Mouse (Mus musculus) hindbrain, embryonic 14.5 days (tissue): Measurements from ENCODE around the gene Gm10999. TPM values are rescaled to one million over a fixed set of nuclear protein-coding genes. Genes with fewer than 3 reads are reported as not detected.
"Not testable (repeated sequence)": the region's sequence is repeated elsewhere in the genome, so short reads cannot be mapped to it uniquely, and the experiment has no call there.

ENCODE experiments used
- ATAC-seq: fragments of 200-750 bp; cut with Nextera tagmentation; 2 replicates; pipeline ENCODE4 v1.8.0; 2017; ENCODE audit warnings: moderate number of reproducible peaks, mild to moderate bottlenecking, moderate TSS enrichment, moderate library complexity; ENCODE audit not compliant: low FRiP score
- DNase-seq: peaks from one replicate; pipeline ENCODE4 v3.0.0-alpha.2; 2015; ENCODE audit warnings: low spot score
- H3K27ac ChIP-seq: fragments of 300-500 bp; sonication (generic); 2 replicates; pipeline ENCODE4 v1.5.1; 2014; ENCODE audit warnings: mild to moderate bottlenecking, moderate library complexity
- H3K27me3 ChIP-seq: fragments of 300-500 bp; sonication (generic); 2 replicates; pipeline ENCODE4 v1.6.1; 2014; ENCODE audit warnings: mild to moderate bottlenecking, low read length, mixed read lengths; ENCODE audit not compliant: control insufficient read depth, insufficient read depth
- H3K36me3 ChIP-seq: fragments of 300-500 bp; sonication (generic); replicated peaks from 2 replicates; pipeline ENCODE4 v1.6.1; 2014; ENCODE audit not compliant: control insufficient read depth, insufficient read depth
- H3K4me1 ChIP-seq: fragments of 300-500 bp; sonication (generic); replicated peaks from 2 replicates; pipeline ENCODE4 v1.6.1; 2014; ENCODE audit warnings: antibody characterized with exemption, low read length, mixed read lengths; ENCODE audit not compliant: control insufficient read depth, insufficient read depth
- H3K4me2 ChIP-seq: fragments of 300-500 bp; sonication (generic); replicated peaks from 2 replicates; pipeline ENCODE4 v1.6.1; 2014; ENCODE audit warnings: mild to moderate bottlenecking, moderate library complexity
- H3K4me3 ChIP-seq: fragments of 300-500 bp; sonication (generic); replicated peaks from 2 replicates; pipeline ENCODE4 v1.5.1; 2014; ENCODE audit warnings: mild to moderate bottlenecking, low read length
- H3K9ac ChIP-seq: fragments of 300-500 bp; sonication (generic); 2 replicates; pipeline ENCODE4 v1.6.1; 2014
- H3K9me3 ChIP-seq: fragments of 300-500 bp; sonication (generic); 2 replicates; pipeline ENCODE4 v1.6.1; 2016; ENCODE audit warnings: low read length; ENCODE audit not compliant: control insufficient read depth
- WGBS: fragments of 180-500 bp; shearing (Covaris S2); extraction: QIAGEN DNeasy Blood & Tissue Kit; methylation state at CpG from one replicate; pipeline ENCODE4 v1.1.7; 2014; 5-methylcytosine and 5-hydroxymethylcytosine counted together
- polyA plus RNA-seq: library from polyadenylated mRNA; unstranded; fragments of >200 nt; fragmentation: Nextera tagmentation; extraction: Ambion mirVana; gene quantifications from 2 replicates; pipeline ENCODE4 v1.2.1, GENCODE M21; 2014

Gm10999 gene
- polyA plus RNA-seq: not detected in 2 replicates

GRCm38 (mm10) chr8:129131561-129131960, at the start of gene Gm10999:
Gm10999 (minus strand) TSS chr8:129131661.
- WGBS: 100% methylated on average over 1 of the region's 1 CpGs

GRCm38 (mm10) chr8:129133475-129133874, 2.0 kb upstream of the Gm10999 start:
- H3K9ac ChIP-seq: no peak overlapping the region
- H3K27ac ChIP-seq: no peak overlapping the region
- no peaks in the 10 kb centered on the region for H3K36me3 ChIP-seq
- no peaks in the 10 kb centered on the region for H3K4me1 ChIP-seq
- DNase-seq (no peak), ATAC-seq (no peak)
- H3K27me3 ChIP-seq: no peaks in the 10 kb centered on the region
- no peak overlapping the region for H3K4me3 ChIP-seq
- H3K9me3 ChIP-seq: no peaks in the 10 kb centered on the region
- H3K4me2 ChIP-seq: no peak overlapping the region

More at GRCm38 (mm10) chr8:129131561-129131960, at the start of gene Gm10999:
- Histone ChIP-seq H3K4me1 (no peaks in the 10 kb centered on the region), H3K4me2 (no peak within 1 kb of the TSS), H3K36me3 (no peaks in the 10 kb centered on the region), H3K9ac (no peak within 1 kb of the TSS), H3K27ac (no peak within 1 kb of the TSS), H3K4me3 (no peak within 1 kb of the TSS), H3K27me3 (no peaks in the 10 kb centered on the region), H3K9me3 (0 out of 2 replicates have a peak, but pooled peaks cover 3% of the 10 kb centered on the region)
- ATAC-seq (no peak), DNase-seq (no peak)

- 20% methylated on average over 3 of the region's 3 CpGs for WGBS
- DNase-seq, H3K4me2 ChIP-seq, ATAC-seq, H3K9me3 ChIP-seq, H3K4me3 ChIP-seq, H3K27me3 ChIP-seq, H3K27ac ChIP-seq, H3K9ac ChIP-seq, H3K4me1 ChIP-seq, H3K36me3 ChIP-seq: not testable (repeated sequence)
Observed at GRCm38 (mm10) chr8:129115761-129116160, 15.7 kb downstream of the Gm10999 start.

Other genes with a start within 250 kb of the Gm10999 start
- not detected in 2 replicates for gene Ccdc7a, start 66.1 kb downstream of the Gm10999 start, polyA plus RNA-seq
- gene Ccdc7b, start 64.5 kb downstream of the Gm10999 start, polyA plus RNA-seq: not detected in 2 replicates
- gene 2610044O15Rik8, start 102.7 kb upstream of the Gm10999 start, polyA plus RNA-seq: 28.4 and 28.8 TPM in 2 replicates